ENCODE assay signal across 10 mouse cellular contexts in genomic region chr3:120786659-120787058, GRCm38 (mm10).
DNase-seq lines count a peak whose midpoint lies in the region; ATAC-seq and TF ChIP-seq lines count a peak whose summit lies in the region.
"Had no signal": no experiment of that assay in that cellular context is flagged by ENCODE, and none has a peak within 500 bp of the region (broad histone marks: within the 10 kb centered on the region; RNA-seq: fewer than 3 reads in every experiment).

No protein-coding gene starts in this region.

- H3ac ChIP-seq in myocyte (ENCODE audit: control insufficient read depth, insufficient read length): no peak overlapping the region

- no peaks in the 10 kb centered on the region; the same call in 1 of the 2 replicates for H3K4me1 ChIP-seq in heart, embryonic 12.5 days (replicated peaks)
- H3K4me1 ChIP-seq in kidney, embryonic 16.5 days (ENCODE audit: insufficient read depth, low read length): no peaks in the 10 kb centered on the region
- H3K4me1 ChIP-seq in midbrain, embryonic 15.5 days: no peaks in the 10 kb centered on the region
- H3K4me1 ChIP-seq: megakaryocyte, embryonic 14.5 days had no signal

- no peaks in the 10 kb centered on the region for H3K27me3 ChIP-seq in heart, embryonic 12.5 days (replicated peaks)
- no peaks in the 10 kb centered on the region for H3K27me3 ChIP-seq in myocyte (ENCODE audit: control insufficient read depth, insufficient read depth, insufficient read length)
- H3K27me3 ChIP-seq in kidney, embryonic 16.5 days (ENCODE audit: insufficient read depth, low read length): no peaks in the 10 kb centered on the region
- H3K27me3 ChIP-seq in midbrain, embryonic 15.5 days (replicated peaks): no peaks in the 10 kb centered on the region
- H3K27me3 ChIP-seq: megakaryocyte, embryonic 14.5 days had no signal

- no peaks in the 10 kb centered on the region for H3K9me3 ChIP-seq in heart, embryonic 12.5 days (replicated peaks)
- H3K9me3 ChIP-seq in kidney, embryonic 16.5 days (ENCODE audit: low read length): no peaks in the 10 kb centered on the region
- H3K9me3 ChIP-seq in midbrain, embryonic 15.5 days: no peaks in the 10 kb centered on the region

- ATAC-seq in heart, embryonic 12.5 days (ENCODE audit: insufficient number of reproducible peaks, low FRiP score): no peak
- ATAC-seq in kidney, embryonic 16.5 days (ENCODE audit: low FRiP score, low TSS enrichment): no peak
- ATAC-seq in midbrain, embryonic 15.5 days (replicated peaks): no peak

- TF ChIP-seq POLR2A in myocyte (IDR thresholded peaks at IDR 0.05; ENCODE audit: insufficient read length, low read depth): no peak

- H3K27ac ChIP-seq in heart, embryonic 12.5 days (ENCODE audit: poor library complexity, severe bottlenecking): no peak overlapping the region
- no peak overlapping the region for H3K27ac ChIP-seq in kidney, embryonic 16.5 days (ENCODE audit: low read length)
- no peak overlapping the region for H3K27ac ChIP-seq in midbrain, embryonic 15.5 days
- H3K27ac ChIP-seq: kidney, postnatal 0 days had no signal

- 65% methylated on average over 9 of the region's 9 CpGs for WGBS in heart, embryonic 12.5 days
- 84% methylated on average over 9 of the region's 9 CpGs for WGBS in kidney, embryonic 16.5 days
- WGBS in midbrain, embryonic 15.5 days: 90% methylated on average over 9 of the region's 9 CpGs

- DNase-seq in heart, adult 18-20 months: peak; percentile 53 to 58
- DNase-seq in adrenal gland, postnatal 36 days: peak; percentile 37 to 51
- DNase-seq in layer of hippocampus, adult 11-12 months (ENCODE audit: low spot score): peak; percentile 69
- DNase-seq in kidney, adult 18-20 months: no peak

- H3K4me3 ChIP-seq in heart, embryonic 12.5 days: no peak overlapping the region
- H3K4me3 ChIP-seq in myocyte: no peak overlapping the region
- H3K4me3 ChIP-seq in kidney, embryonic 16.5 days (ENCODE audit: low read length): no peak overlapping the region
- no peak overlapping the region for H3K4me3 ChIP-seq in midbrain, embryonic 15.5 days
- H3K4me3 ChIP-seq: megakaryocyte, embryonic 14.5 days had no signal

- H3K79me2 ChIP-seq in myocyte (ENCODE audit: control insufficient read depth, insufficient read depth): no peaks in the 10 kb centered on the region

- H3K4me2 ChIP-seq in heart, embryonic 12.5 days: no peak overlapping the region
- H3K4me2 ChIP-seq in myocyte (ENCODE audit: low read depth): no peak overlapping the region
- no peak overlapping the region for H3K4me2 ChIP-seq in kidney, embryonic 16.5 days (replicated peaks; ENCODE audit: low read depth, low read length)
- no peak overlapping the region for H3K4me2 ChIP-seq in midbrain, embryonic 15.5 days

- H3K9ac ChIP-seq in heart, embryonic 12.5 days: no peak overlapping the region
- no peak overlapping the region for H3K9ac ChIP-seq in kidney, embryonic 16.5 days (replicated peaks; ENCODE audit: low read length)
- H3K9ac ChIP-seq in midbrain, embryonic 15.5 days: no peak overlapping the region

- H3K36me3 ChIP-seq in heart, embryonic 12.5 days: no peaks in the 10 kb centered on the region
- no peaks in the 10 kb centered on the region for H3K36me3 ChIP-seq in myocyte (ENCODE audit: control insufficient read depth, insufficient read depth)
- H3K36me3 ChIP-seq in kidney, embryonic 16.5 days (ENCODE audit: insufficient read depth, low read length): no peaks in the 10 kb centered on the region
- H3K36me3 ChIP-seq in midbrain, embryonic 15.5 days (replicated peaks): no peaks in the 10 kb centered on the region

TF ChIP-seq in myocyte, 11 proteins besides CTCF, POLR2A, EP300 and RAD21:
- TF ChIP-seq MYOD1 (IDR thresholded peaks at IDR 0.05; ENCODE audit: control insufficient read depth in 1 of 3, insufficient read length in 2 of 3, low read depth in 2 of 3) (peak in 2 of 3 experiments; percentile 40), SRF (IDR thresholded peaks at IDR 0.05; ENCODE audit: control insufficient read depth, insufficient read length, low read depth) (no peak), REST (IDR thresholded peaks at IDR 0.05; ENCODE audit: insufficient read depth, insufficient read length) (no peak)
TF ChIP-seq in myocyte: peak in this region for 1.
